Mouse (Mus musculus) right cerebral cortex, postnatal 4 days (tissue): ENCODE results near the gene Creb3l2.
A peak's percentile ranks its signal among the peaks of the same experiment; 100 is the strongest.

Experiments used
- DNase-seq: peaks from one replicate; pipeline ENCODE4 v3.0.0-alpha.2; 2022

The Creb3l2 gene

DNA sequence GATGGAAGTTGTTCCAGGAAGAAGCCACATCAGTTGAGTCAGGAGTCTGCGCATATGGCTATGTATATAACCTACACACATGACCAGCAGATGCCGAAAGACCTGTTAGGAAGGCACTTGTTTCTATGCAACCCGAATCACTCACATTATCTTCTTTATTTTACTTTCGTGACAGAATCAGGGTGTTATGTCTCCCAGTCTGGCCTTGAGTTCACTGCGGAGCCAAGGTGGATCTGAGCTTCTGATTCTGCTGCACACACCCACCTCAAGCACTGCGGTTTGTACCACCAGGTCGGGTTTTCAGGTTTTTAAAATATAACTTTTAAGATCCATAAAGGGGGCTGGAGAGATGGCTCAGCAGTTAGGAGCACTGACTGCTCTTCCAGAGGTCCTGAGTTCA lies 119.3 kb downstream of the Creb3l2 start:
- no peak for DNase-seq

GRCm38 (mm10) chr6:37322088-37322487 lies 119.9 kb downstream of the Creb3l2 start:
- DNase-seq, result no peak

DNA sequence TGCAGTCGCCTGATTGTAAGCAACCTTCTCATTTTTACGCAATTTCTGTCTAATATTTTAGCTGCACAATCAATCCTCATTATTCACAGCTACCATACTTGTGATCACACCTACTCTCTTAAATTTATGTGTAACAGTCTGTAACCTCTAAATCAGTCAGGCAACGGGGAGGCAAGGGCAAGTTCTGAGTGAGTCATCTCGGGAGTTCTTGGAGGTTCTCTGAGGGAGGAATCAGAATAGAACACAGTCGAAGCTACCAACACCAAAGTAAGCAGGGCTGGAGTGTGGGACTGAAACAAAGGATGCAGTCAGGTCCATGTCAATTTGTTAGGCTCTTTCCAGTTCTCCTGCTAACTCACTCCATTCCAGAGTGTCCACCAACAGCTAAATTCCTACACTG lies 124.0 kb downstream of the Creb3l2 start:
- DNase-seq, result no peak

DNA sequence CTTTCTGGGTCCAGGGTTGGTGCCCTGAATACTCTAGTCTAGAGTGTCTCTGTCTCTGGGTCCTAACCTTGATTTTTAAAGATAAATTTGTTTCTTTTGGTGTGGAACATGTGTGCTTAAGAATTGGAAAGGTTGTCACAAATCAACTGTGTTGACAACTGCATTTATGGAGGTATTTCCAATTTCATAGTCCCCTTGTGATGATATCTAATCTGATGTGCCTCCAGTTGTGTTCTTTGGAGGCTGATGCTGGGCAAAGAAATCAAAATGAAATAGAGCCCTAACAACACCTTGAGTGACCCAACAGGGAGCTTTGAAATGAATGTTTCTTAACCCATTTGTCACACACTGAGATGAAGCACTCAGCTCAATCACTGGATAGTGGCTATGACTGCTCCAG lies 126.5 kb downstream of the Creb3l2 start:
- DNase-seq, result no peak

DNA sequence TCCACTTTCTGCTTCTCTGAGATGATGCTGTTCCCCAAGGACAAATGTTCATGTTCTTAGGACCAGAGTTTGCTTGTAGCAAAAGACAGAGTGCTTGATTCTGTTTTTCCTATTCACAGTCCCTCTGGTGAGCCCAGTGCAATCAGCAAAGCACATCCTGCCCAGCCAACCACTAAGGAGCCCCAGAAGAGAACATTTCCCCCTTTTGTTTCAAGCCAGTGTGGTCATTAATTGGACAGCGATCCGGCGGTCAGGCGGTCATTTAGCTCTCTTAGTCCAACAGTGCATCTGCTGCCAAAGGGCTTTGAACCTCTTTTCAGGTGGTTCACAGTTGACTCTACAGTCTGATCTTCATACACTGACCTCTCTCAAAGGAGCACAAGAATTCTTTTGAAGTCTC lies 131.3 kb downstream of the Creb3l2 start:
- no peak for DNase-seq

DNA sequence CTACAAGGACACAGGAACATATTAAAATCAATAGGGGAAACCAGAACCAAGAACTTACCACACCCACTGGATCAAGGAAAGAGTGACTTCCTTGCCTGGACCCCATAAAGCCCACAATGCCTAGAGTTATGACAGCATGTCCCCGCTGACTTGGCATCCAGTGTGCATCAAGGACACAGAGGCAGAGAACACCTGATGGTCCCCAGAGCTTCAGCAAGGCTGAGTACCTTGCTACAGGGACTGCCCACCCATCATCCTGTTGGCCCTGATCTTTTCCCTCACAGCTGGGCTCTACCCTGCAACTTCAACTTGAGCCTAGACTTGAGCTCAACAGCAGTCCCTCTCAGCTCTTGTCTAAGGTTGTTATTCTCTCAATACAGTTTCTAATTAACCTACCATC lies 135.3 kb downstream of the Creb3l2 start:
- DNase-seq, result no peak

DNA sequence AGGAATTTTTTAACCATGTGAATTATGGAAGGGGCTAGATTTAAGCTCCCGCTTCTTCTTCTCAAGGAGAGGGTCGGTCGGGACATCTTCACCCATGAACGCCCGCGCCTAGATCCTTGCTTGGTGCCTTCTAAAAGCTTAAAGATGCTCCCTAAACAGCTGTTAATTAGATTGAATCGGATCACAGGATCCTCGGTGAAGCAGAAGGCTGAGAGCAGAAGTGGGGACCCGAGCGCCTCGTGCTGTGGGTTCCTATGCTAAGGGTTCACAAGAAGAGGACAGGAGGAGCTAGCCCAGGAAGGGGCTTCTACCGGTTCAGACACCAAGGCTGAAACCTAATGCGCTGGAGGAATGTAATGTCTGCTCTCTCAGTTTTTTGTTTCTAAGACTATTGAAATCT lies 141.5 kb downstream of the Creb3l2 start:
- peak; percentile 30 for DNase-seq

DNA sequence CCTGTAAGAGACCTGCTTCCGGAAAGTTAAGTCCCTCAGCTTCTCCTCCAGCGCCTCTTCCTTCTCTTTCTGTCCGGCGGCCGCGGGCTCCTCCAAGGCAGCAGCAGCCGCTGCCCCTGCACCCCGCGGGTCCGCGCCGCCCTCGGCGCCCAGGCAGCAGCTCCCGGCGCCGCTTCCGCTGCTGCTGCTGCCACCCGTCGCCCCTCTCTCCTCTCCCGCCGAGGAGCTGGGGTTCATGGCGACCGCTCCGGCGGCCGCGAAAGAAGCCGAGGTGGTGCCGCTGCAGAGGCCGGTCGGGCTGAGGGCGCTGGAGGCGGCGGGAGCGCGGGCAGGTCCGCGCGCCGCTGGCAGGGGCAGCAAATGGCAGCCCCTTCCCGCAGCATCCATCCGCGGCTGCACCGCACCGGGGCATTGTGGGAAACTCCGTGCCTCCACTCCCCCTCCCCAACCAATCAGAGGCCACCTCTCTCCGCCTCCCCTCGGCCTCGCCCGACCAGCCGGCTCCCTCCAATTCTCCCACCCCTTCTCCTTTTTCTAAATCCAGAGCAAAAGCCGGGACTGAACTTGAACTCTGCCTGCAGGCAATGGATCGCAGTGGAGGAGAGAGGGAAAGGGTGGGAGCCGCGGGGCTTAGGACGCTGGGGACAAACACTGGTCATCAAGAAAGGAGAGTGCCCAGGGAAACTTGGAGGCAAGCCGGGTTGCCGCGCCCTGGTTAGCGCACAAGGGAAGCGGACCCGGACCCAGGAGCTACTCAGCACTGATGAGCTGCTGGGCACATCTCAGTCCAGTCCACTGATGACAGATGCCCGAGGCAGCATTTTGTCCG lies 142.2 kb downstream of the Creb3l2 start, which contains the start of gene Dgki:
TSS of gene Dgki (minus strand) at position 623 of the 829 bp plus-strand sequence.
- peak; percentile 82 for DNase-seq

DNA sequence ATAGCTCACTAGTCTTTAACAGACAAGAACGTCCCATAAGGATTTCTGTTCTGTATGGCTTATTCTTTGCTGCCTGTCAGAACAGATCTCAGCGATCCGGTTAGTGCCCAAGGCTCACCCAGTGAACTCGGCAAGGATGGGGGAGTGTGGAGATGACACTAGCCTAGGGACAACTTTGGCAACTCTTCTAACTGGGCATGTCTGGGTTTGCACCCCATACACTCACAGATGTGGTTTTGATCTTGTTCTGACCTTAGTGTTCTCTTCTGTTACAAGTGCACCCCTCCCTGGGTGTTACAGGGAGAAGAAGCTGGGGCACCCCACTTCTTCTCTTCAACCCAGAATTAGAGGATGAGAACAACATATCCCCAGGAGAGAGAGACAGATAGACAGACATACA lies 143.0 kb downstream of the Creb3l2 start:
- DNase-seq, result no peak

- no peak for DNase-seq
Measured at GRCm38 (mm10) chr6:37297744-37298482, 144.0 kb downstream of the Creb3l2 start.

GRCm38 (mm10) chr6:37292068-37292467 lies 149.9 kb downstream of the Creb3l2 start:
- DNase-seq, result no peak

GRCm38 (mm10) chr6:37291171-37291570 lies 150.8 kb downstream of the Creb3l2 start:
- no peak for DNase-seq

DNA sequence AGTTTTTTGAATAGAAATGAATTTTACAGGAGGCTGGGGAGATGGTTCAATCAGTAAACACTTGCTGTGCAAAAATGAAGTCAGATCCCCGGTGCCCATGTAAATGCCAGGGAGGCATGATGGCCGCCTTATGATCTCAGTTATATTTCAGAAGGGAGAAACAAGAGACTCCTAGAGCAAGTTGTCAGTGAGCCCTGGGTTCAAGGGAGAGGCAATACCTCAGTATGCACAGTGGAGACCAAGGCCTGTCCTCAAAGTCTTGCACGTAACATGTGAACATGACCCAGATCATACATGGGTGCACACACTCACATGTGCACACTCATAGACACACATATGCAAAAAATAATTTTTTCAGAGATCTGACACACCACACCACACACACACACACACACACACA lies 151.3 kb downstream of the Creb3l2 start:
- DNase-seq, result no peak

GRCm38 (mm10) chr6:37286134-37286533 lies 155.8 kb downstream of the Creb3l2 start:
- DNase-seq, result no peak

DNA sequence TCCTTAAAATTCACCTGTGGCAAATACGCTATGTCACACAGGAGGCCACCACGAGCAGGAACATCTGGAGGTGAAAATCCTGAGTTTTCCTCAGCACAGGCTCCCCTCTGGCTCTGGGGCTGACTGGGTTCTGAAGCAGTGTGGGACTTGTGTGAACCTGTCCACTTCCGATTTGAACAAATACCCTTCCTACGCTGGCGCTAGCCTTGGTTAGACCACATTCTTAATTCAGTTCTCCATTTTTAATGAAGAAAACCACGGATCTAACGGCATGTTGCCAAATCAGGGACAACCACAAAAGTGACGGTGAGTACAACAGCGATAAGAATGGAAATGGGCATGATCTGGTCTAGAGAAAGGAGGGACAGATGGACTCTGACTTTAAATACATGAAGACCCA lies 157.1 kb downstream of the Creb3l2 start:
- DNase-seq, result no peak

DNA sequence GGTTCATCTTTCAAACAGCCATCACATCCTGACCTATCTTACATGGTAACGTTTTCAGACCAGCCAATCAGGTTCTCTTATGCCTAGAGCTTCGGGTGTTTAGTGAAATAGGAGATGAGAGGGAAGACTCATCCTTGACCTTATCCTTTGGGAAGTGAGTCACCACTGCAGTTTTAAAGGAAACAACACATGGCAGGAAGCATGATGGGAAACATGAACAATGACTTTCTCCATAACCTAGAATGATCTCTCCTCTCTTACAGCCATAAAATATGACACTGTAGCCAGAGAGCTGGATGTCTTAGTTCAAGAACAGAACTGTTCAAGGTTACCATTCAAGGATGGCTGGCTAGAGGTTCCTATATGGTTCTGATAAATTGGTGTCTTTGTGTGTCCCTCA lies 158.6 kb downstream of the Creb3l2 start:
- no peak for DNase-seq

DNA sequence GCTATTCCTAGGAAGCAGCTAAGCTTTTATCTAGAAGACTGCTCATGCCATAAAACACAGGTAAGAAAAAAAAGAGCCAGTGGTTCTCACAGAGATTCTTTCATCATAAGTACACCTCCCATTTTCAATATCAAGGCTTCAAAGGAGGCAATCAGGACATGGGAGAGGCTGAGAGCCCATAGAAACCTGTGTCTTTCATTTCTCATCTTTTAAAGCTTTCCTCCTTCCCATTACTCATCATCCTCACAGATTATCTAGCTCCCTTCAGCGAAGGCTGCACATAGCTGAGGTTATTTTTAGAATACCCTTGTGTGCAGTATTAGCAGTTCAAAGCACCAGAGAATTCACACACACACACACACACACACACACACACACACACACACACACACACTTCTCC lies 159.3 kb downstream of the Creb3l2 start:
- DNase-seq, result no peak
